14 mouse cellular contexts compared by ENCODE assay signal in the genomic region with DNA sequence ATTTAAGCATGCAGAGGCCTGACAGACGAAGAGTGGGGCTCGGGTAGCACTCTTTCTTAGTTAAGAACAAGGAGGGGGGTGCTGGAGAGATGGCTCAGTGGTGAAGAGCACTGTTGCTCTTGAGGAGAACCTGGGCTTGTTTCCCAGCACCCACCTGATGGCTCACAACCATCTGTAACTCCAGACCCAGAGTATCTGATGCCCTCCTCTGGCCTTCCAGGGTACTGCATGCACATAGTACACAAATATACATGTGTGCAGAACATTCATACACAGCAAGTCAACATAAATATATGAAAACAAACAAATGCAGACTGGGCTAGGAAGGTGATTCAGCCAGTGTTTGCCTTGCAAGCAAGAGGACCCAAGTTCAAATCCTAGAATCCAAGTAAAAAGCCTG. TPM values are rescaled to one million over a fixed set of nuclear protein-coding genes. Genes with fewer than 3 reads are reported as not detected.
A peak's percentile ranks its signal among the peaks of the same experiment; 100 is the strongest.
DNase-seq lines count a peak whose midpoint lies in the region; ATAC-seq and TF ChIP-seq lines count a peak whose summit lies in the region.
"Had no signal": no experiment of that assay in that cellular context is flagged by ENCODE, and none has a peak within 500 bp of the region (broad histone marks: within the 10 kb centered on the region; RNA-seq: fewer than 3 reads in every experiment).

No protein-coding gene starts in this region.

- no peaks in the 10 kb centered on the region for H3K9me3 ChIP-seq in forebrain, postnatal 0 days (ENCODE audit: low read length)
- H3K9me3 ChIP-seq in forebrain, embryonic 14.5 days (replicated peaks; ENCODE audit: control insufficient read depth, low read length) = no peaks in the 10 kb centered on the region
- H3K9me3 ChIP-seq in kidney, embryonic 14.5 days (ENCODE audit: control insufficient read depth, low read length) = no peaks in the 10 kb centered on the region
- H3K9me3 ChIP-seq: hindbrain, embryonic 15.5 days had no signal

- H3K9ac ChIP-seq in forebrain, postnatal 0 days = no peak overlapping the region
- H3K9ac ChIP-seq in forebrain, embryonic 14.5 days (ENCODE audit: low read length) = no peak overlapping the region
- no peak overlapping the region for H3K9ac ChIP-seq in kidney, embryonic 14.5 days (ENCODE audit: low read depth, low read length)
- H3K9ac ChIP-seq: hindbrain, embryonic 15.5 days had no signal

- no peaks in the 10 kb centered on the region for H3K27me3 ChIP-seq in forebrain, postnatal 0 days (ENCODE audit: insufficient read depth, low read length)
- H3K27me3 ChIP-seq in forebrain, embryonic 14.5 days (replicated peaks; ENCODE audit: control insufficient read depth, insufficient read depth, low read length) = no peaks in the 10 kb centered on the region
- no peaks in the 10 kb centered on the region for H3K27me3 ChIP-seq in kidney, embryonic 14.5 days (ENCODE audit: control insufficient read depth, insufficient read depth, low read length)
- no peaks in the 10 kb centered on the region for H3K27me3 ChIP-seq in thymus, adult 2 months (ENCODE audit: control insufficient read depth, insufficient read depth, low read length)
- H3K27me3 ChIP-seq: hindbrain, embryonic 15.5 days had no signal

- no peaks in the 10 kb centered on the region for H3K36me3 ChIP-seq in forebrain, postnatal 0 days (ENCODE audit: insufficient read depth)
- no peaks in the 10 kb centered on the region for H3K36me3 ChIP-seq in forebrain, embryonic 14.5 days (ENCODE audit: control insufficient read depth, insufficient read depth, low read length)
- H3K36me3 ChIP-seq in kidney, embryonic 14.5 days (ENCODE audit: control insufficient read depth, insufficient read depth, low read length) = no peaks in the 10 kb centered on the region
- peaks cover 22% of the 10 kb centered on the region for H3K36me3 ChIP-seq in thymus, adult 2 months (ENCODE audit: control insufficient read depth, insufficient read depth, low read length)
- H3K36me3 ChIP-seq: hindbrain, embryonic 15.5 days had no signal

- no peak for DNase-seq in forebrain, postnatal 0 days
- DNase-seq in forebrain, embryonic 14.5 days (ENCODE audit: low spot score) = no peak
- no peak for DNase-seq in kidney, postnatal 14 days
- DNase-seq in thymus, postnatal 4 days = peak; percentile 58
- DNase-seq in thymus, adult 2 months = no peak
- DNase-seq in adipocyte (ENCODE audit: low spot score) = no peak
- no peak for DNase-seq in Muller cell, postnatal 12 days (ENCODE audit: inconsistent ontology term)
- DNase-seq: cerebellum, adult 18-20 months; layer of hippocampus, adult 9-11 months; lung, postnatal 10 days had no signal

- H3K4me1 ChIP-seq in forebrain, postnatal 0 days (ENCODE audit: insufficient read depth) = no peaks in the 10 kb centered on the region
- H3K4me1 ChIP-seq in forebrain, embryonic 14.5 days (ENCODE audit: control insufficient read depth, insufficient read depth, low read length) = no peaks in the 10 kb centered on the region
- peaks cover 3% of the 10 kb centered on the region; the same call in 1 of the 2 replicates for H3K4me1 ChIP-seq in kidney, embryonic 14.5 days (ENCODE audit: control insufficient read depth, insufficient read depth, low read length)
- H3K4me1 ChIP-seq in thymus, adult 2 months (replicated peaks; ENCODE audit: control insufficient read depth, insufficient read depth, low read length) = peaks cover 20% of the 10 kb centered on the region
- H3K4me1 ChIP-seq: hindbrain, embryonic 15.5 days had no signal

- no peak for TF ChIP-seq POLR2A in thymus, adult 2 months (IDR thresholded peaks at IDR 0.05; ENCODE audit: control insufficient read depth, extremely low read depth, insufficient read depth, low read length, poor library complexity)

- H3K27ac ChIP-seq in forebrain, postnatal 0 days (ENCODE audit: low read depth, low read length) = no peak overlapping the region
- H3K27ac ChIP-seq in forebrain, embryonic 14.5 days (ENCODE audit: low read depth, low read length) = no peak overlapping the region
- H3K27ac ChIP-seq in kidney, embryonic 14.5 days (ENCODE audit: low read depth, low read length) = peak overlapping the region; percentile 55; the same call in 1 of the 2 replicates
- no peak overlapping the region for H3K27ac ChIP-seq in thymus, adult 2 months (ENCODE audit: control insufficient read depth, insufficient read depth, low read length)
- H3K27ac ChIP-seq: hindbrain, embryonic 15.5 days had no signal

- no peak for ATAC-seq in forebrain, postnatal 0 days
- no peak for ATAC-seq in forebrain, embryonic 14.5 days
- no peak for ATAC-seq in kidney, embryonic 14.5 days (ENCODE audit: low FRiP score, low TSS enrichment)
- ATAC-seq: midbrain, embryonic 16.5 days had no signal

- no peak overlapping the region for H3K4me2 ChIP-seq in forebrain, postnatal 0 days (ENCODE audit: low read depth)
- no peak overlapping the region for H3K4me2 ChIP-seq in forebrain, embryonic 14.5 days (ENCODE audit: low read length)
- no peak overlapping the region for H3K4me2 ChIP-seq in kidney, embryonic 14.5 days (replicated peaks; ENCODE audit: low read depth, low read length)
- H3K4me2 ChIP-seq: hindbrain, embryonic 15.5 days had no signal

- WGBS in forebrain, postnatal 0 days = 94% methylated on average over 2 of the region's 2 CpGs
- 87% methylated on average over 2 of the region's 2 CpGs for WGBS in forebrain, embryonic 14.5 days
- WGBS in kidney, embryonic 14.5 days = 78% methylated on average over 2 of the region's 2 CpGs
- 98% methylated on average over 2 of the region's 2 CpGs for WGBS in thymus, adult 2 months

- peak; percentile 29; the same call in 1 of the 2 replicates for TF ChIP-seq CTCF in forebrain, postnatal 0 days (IDR thresholded peaks at IDR 0.05; ENCODE audit: low read depth)
- TF ChIP-seq CTCF in thymus, adult 2 months (IDR thresholded peaks at IDR 0.05; ENCODE audit: borderline replicate concordance, control insufficient read depth, extremely low read depth, insufficient read depth, low read length, poor library complexity) = no peak

- H3K4me3 ChIP-seq in forebrain, postnatal 0 days (ENCODE audit: low read depth, low read length) = no peak overlapping the region
- no peak overlapping the region for H3K4me3 ChIP-seq in forebrain, embryonic 14.5 days (ENCODE audit: low read depth, low read length)
- no peak overlapping the region for H3K4me3 ChIP-seq in kidney, embryonic 14.5 days (ENCODE audit: low read length)
- H3K4me3 ChIP-seq in thymus, adult 2 months (ENCODE audit: control insufficient read depth, insufficient read depth, low read length) = no peak overlapping the region
- H3K4me3 ChIP-seq: hindbrain, embryonic 15.5 days had no signal

RNA-seq across cellular contexts. Expression of gene Stat5b, which starts 39.4 kb away (rescaled TPM):
- total RNA-seq in forebrain, postnatal 0 days (2014; rRNA removed) = 17.8 and 22.6 TPM in 2 replicates
- 4.9 and 8.8 TPM in 2 replicates for polyA plus RNA-seq in forebrain, postnatal 0 days (2015; fragmentation: Nextera tagmentation; extraction: Ambion mirVana)
- polyA plus RNA-seq in forebrain, embryonic 14.5 days (2014; fragmentation: Nextera tagmentation; extraction: Ambion mirVana) = 10.9 and 11.4 TPM in 2 replicates
- 12.7 and 19.8 TPM in 2 replicates for polyA plus RNA-seq in kidney, embryonic 14.5 days (2014; fragmentation: Nextera tagmentation; extraction: Ambion mirVana)
- 178 and 204 TPM in 2 replicates for polyA plus RNA-seq in thymus, adult 2 months (2012; rRNA removed)

RNA-seq across cellular contexts. Expression of gene Ghdc, which starts 40.4 kb away (rescaled TPM):
- total RNA-seq in forebrain, postnatal 0 days (2014; rRNA removed) = 6.1 and 7.3 TPM in 2 replicates
- 1.8 and 4.4 TPM in 2 replicates for polyA plus RNA-seq in forebrain, postnatal 0 days (2015; fragmentation: Nextera tagmentation; extraction: Ambion mirVana)
- polyA plus RNA-seq in forebrain, embryonic 14.5 days (2014; fragmentation: Nextera tagmentation; extraction: Ambion mirVana) = 0.94 and 1.7 TPM in 2 replicates
- polyA plus RNA-seq in kidney, embryonic 14.5 days (2014; fragmentation: Nextera tagmentation; extraction: Ambion mirVana) = 3.6 and 4.5 TPM in 2 replicates
- polyA plus RNA-seq in thymus, adult 2 months (2012; rRNA removed) = 6.8 and 7.9 TPM in 2 replicates

RNA-seq across cellular contexts. Expression of gene Stat5a, which starts 48.0 kb away (rescaled TPM):
- total RNA-seq in forebrain, postnatal 0 days (2014; rRNA removed) = 2.0 and 2.6 TPM in 2 replicates
- polyA plus RNA-seq in forebrain, postnatal 0 days (2015; fragmentation: Nextera tagmentation; extraction: Ambion mirVana) = 1.1 and 1.6 TPM in 2 replicates
- 0.69 and 0.96 TPM in 2 replicates for polyA plus RNA-seq in forebrain, embryonic 14.5 days (2014; fragmentation: Nextera tagmentation; extraction: Ambion mirVana)
- polyA plus RNA-seq in kidney, embryonic 14.5 days (2014; fragmentation: Nextera tagmentation; extraction: Ambion mirVana) = 2.0 and 3.0 TPM in 2 replicates
- 136 and 161 TPM in 2 replicates for polyA plus RNA-seq in thymus, adult 2 months (2012; rRNA removed)

RNA-seq across cellular contexts. Expression of gene Hcrt, which starts 48.4 kb away (rescaled TPM):
- 1.8 and 7.1 TPM in 2 replicates for total RNA-seq in forebrain, postnatal 0 days (2014; rRNA removed)
- 2.6 and 8.0 TPM in 2 replicates for polyA plus RNA-seq in forebrain, postnatal 0 days (2015; fragmentation: Nextera tagmentation; extraction: Ambion mirVana)
- polyA plus RNA-seq in forebrain, embryonic 14.5 days (2014; fragmentation: Nextera tagmentation; extraction: Ambion mirVana) = 0.53 and 1.4 TPM in 2 replicates
- not detected in 2 replicates for polyA plus RNA-seq in kidney, embryonic 14.5 days (2014; fragmentation: Nextera tagmentation; extraction: Ambion mirVana)
- polyA plus RNA-seq in thymus, adult 2 months (2012; rRNA removed) = 0.57 TPM in 1 of 2 replicates, not detected in the other
- polyA plus RNA-seq: embryonic facial prominence, embryonic 14.5 days had no signal

RNA-seq across cellular contexts. Expression of gene Kcnh4, which starts 51.4 kb away (rescaled TPM):
- 7.2 and 12.3 TPM in 2 replicates for total RNA-seq in forebrain, postnatal 0 days (2014; rRNA removed)
- 3.2 and 4.4 TPM in 2 replicates for polyA plus RNA-seq in forebrain, postnatal 0 days (2015; fragmentation: Nextera tagmentation; extraction: Ambion mirVana)
- 3.5 and 4.4 TPM in 2 replicates for polyA plus RNA-seq in forebrain, embryonic 14.5 days (2014; fragmentation: Nextera tagmentation; extraction: Ambion mirVana)
- polyA plus RNA-seq in kidney, embryonic 14.5 days (2014; fragmentation: Nextera tagmentation; extraction: Ambion mirVana) = 0.07 TPM in 1 of 2 replicates, not detected in the other
- 1.1 and 1.2 TPM in 2 replicates for polyA plus RNA-seq in thymus, adult 2 months (2012; rRNA removed)

Comparison
In these comparisons a context has a peak if more than half of its experiments do, and no peak if none do; other contexts are left out.
1. RNA of gene Stat5a, which starts 48.0 kb away (polyA plus RNA-seq): 136 to 161 TPM in thymus, adult 2 months; 2.0 to 3.0 TPM in kidney, embryonic 14.5 days, 1.1 to 1.6 TPM in forebrain, postnatal 0 days and 0.69 to 0.96 TPM in forebrain, embryonic 14.5 days; every median in the first group is over 10 times any median in the second.